Mouse (Mus musculus) left cerebral cortex, adult 8-10 months (tissue): ENCODE results near the gene Sec16b. TPM values are rescaled to one million over a fixed set of nuclear protein-coding genes. Genes with fewer than 3 reads are reported as not detected.

Experiments used
- DNase-seq, 2 experiments: peaks; one replicate each; pipeline ENCODE4 v3.0.0; 2022; ENCODE audit warnings: low spot score in 2 of 2
- total RNA-seq, 4 experiments: library from RNA; stranded (reverse); gene quantifications; 2 replicates each; pipeline ENCODE4 v1.2.4; 2022

The Sec16b gene
- total RNA-seq, 4 experiments from 2014 or later, result 0.89 to 1.1 (median 1.0) TPM

DNA sequence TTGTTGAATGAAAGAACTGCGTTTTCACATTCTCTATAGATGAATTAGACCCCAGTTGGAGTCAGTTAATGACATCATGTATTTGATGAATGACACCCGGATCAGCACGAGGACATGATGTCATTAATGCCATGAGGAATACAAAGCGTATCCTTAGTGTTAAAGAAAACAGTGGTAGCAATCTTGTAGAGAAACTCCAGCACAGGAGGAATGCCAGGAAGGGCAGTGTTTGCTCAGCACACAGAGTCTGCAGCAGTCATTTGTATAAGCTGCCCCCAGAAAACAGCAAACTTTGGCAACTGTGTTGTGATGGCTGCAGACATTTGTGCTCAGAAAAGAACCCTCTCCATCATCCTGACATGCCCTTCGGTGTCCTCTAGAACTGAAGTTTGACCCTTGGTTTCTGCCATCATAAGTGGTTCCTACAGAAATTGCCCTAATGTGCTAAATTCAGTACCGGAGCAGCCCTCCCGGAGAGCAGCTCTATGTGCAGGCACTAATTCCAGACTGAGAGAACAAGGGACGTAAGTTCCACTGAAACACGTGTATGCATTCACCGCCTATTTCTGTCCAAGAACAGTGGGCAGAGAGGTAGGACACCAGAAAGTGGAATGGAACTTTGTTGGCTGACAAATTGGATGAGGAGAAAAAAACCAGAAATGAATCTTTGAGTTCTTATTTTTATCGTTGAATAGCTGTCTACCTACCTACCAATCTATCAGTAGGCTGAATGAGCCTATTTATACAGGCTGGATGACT lies 6.3 kb downstream of the Sec16b start:
- no peak for DNase-seq

DNA sequence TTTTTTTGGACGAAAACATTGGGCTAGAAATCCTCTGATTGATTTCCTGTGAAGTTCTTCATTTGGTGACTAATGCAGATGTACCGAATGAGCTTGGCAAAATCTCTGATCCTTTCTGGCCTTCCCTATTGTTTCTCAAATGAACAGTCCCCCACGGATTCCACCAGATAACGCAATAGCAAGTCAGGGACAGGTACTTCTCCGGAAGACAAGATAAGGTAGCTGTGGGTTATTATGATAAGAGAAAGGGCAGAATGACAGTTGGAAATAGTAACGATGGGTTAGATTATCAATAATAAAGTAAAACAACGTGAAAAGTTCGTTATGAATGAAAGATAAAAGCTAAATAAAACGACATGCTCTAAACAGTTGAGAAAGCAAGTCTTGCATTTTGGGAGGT lies 7.0 kb downstream of the Sec16b start:
- DNase-seq, result no peak

DNA sequence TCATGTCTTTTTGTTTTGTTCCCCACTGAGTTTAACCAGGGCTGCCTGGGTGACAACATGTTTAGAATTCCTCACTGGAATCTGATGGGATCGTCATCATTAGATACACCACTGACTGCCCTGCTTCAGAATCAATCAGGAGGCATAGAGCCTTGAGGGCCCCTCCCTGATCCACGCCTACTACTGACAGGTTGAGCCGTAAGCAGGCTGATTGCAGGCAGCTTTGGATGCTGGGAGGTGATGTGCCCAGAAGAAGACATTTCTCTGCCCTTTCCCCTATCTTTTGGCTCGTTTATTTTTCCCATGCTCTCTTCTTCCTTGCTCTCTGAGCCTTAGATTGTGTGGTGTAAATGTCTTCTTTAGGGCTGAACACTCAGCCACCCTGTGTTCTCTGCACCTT lies 7.8 kb downstream of the Sec16b start:
- DNase-seq, result no peak

DNA sequence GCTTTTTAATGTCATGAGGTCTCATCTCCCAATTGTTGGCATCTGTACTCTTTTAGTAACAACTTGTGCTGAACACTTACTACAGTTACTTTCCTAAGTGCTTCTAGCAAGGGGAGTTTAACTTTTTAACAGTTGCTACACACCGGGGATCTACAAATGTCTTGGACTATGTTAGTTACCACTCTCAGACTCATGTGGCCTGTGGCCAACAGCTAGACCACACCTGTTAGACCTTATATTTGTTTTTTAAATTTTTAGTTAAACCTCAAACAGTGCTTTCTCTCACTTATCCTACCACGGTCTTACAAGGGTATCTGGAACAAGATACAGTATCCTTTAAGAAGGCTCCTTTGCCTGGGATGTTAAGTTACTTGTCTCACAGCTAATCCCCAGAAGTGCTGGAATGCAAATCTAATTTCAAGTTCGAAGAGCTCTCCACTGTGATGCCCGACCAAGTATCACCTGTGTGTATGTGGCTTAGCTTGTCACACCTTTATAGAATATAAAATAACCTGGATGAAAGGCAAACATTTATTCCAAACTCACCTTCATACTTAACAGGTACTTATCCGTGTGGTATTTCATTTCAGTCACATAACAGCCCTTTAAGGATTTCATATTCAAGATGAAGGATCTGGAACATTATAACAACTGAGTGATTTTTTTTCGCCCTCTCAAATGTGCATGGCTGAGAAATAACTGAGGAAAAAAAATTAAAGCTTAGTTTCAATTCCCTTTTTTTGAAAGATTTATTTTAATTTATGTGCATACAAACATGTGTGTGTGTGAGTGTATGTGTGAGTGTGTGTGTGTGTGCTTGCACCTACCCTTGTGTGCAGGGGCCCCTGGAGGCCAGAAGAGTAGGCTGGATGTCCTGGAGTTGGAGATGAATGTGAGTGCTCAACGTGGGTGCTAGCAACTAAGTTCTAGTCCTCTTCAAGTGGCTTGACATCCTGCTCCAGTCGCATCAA lies 10.6 kb downstream of the Sec16b start:
- DNase-seq, result no peak

DNA sequence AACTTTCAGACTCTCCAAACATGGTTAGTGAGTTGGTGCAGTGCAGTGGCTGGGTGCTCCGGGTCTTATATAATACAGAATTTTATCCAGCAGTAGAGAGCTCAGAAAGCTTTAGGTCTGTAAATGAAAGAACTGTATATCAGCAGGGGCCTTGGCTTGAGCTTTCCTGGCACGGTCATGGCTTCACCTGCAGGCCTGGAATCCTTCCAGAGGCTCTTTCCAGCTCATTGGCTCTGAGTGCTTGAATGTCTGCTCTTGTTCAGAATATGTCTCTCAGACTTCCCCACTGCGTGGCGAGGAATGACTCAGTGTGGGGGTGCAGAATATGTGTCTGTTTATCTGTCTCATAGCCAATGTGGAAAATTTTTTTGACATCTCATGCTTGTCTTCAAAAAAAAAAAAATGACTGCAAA lies 11.6 kb downstream of the Sec16b start:
- peak; percentile 53 to 84 for DNase-seq

DNA sequence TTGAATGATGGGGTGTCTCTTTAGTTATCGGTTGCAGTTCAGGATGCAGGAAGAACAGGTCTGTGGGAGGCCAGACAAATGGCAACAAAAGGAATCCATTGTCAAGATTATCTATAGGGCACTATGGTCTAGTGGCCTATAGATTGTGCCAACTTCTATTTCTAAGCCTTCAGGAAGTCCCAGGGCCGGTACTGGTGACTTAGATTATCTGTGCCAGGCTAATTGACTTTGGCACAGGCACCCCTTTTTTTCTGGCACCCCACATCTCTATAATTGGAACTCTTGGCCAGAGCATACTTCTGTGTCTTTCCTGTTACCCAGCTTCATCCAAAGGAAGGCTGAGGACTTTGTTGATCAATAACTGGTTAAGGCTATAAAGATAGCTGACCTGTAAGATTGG lies 12.9 kb downstream of the Sec16b start:
- DNase-seq, result no peak

DNA sequence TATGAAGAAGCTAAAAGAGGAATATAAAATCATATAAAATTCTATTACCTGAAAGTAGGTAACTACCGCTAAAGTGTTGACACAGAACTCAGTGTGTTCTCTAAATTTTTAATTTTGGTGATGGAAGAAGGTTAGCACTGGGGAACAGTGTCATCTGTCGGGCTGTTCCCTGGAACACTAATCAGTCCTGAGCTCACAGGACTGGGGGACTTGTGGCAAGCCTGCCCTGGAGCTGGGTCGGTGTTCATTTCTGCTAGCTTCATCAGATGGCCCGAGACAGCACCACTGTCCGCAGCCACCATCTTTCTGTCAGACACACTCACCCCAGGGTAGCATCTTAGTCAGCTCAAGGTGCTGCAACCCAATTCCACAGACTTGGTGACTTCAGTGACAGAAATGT lies 15.8 kb downstream of the Sec16b start:
- no peak for DNase-seq

DNA sequence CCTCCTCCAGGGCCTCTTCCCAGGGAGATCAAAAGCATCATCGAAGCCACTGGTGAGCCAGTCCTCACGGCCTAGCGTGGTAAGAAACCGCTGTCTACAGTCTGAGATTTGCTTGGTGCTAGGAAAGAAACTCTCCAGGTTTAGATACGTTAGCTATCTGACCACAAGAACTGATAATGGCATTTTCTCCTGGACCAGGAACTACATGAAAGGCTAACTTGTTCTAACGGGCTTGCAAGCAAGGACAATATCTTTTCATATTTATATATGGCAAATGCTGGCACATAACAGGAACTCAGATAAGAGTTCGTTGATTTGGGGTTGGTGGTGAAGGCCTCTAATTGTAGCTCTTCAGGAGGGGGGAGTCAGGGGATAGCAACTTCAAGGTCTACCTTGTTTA lies 18.2 kb downstream of the Sec16b start:
- DNase-seq, result no peak

DNA sequence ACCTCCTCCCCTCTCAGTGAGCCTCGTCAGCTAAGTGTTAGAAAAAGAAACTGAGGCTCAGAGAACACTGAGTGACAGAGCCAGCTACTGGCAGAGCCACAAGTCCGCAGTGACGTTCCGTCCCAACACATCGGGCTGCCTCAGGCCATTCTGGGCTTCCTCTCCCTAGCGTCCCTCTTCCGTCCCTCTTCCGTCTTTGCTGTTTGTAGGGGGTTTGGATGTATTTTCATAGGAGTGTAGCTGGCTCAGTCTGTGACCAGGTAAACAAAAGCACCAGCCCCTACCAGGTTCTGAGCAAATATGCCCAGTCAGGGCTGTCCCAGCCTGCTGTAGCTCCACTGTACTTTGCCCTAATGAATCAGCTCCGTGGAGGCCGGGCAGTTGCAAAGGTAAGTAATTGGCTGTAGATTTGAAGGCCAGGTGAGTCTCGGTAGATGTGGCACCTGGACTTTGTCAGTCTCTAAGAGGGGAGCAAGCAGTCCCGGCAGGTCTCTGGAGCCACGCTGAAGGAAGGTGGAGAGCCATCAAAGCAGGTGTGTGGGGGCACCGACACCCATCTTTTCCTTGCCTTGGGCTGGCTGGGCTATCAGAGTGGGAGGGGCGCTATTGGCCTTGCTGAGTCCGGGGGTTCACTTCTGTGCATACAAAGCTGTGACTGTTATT lies 19.3 kb downstream of the Sec16b start:
- DNase-seq, result no peak

DNA sequence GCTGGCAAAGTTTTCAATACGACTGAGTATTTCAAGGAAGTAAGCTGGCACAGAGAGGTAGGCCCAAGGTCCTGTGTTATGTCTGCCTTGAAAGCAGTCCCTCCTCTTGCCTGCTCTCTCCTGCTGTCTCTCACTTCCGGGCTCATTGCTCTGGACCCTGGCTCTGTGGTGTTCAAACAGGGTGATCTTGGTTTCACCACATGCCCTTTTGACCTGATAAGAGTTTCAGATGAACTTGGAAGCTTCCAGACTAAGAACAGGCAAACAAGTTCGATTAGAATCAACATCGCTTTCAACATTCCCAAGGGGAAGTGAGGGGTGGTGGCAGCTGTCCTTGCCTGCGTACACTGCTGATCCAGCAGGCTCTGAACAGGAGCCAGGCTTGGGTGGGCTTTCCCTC lies 20.1 kb downstream of the Sec16b start:
- DNase-seq, result no peak

DNA sequence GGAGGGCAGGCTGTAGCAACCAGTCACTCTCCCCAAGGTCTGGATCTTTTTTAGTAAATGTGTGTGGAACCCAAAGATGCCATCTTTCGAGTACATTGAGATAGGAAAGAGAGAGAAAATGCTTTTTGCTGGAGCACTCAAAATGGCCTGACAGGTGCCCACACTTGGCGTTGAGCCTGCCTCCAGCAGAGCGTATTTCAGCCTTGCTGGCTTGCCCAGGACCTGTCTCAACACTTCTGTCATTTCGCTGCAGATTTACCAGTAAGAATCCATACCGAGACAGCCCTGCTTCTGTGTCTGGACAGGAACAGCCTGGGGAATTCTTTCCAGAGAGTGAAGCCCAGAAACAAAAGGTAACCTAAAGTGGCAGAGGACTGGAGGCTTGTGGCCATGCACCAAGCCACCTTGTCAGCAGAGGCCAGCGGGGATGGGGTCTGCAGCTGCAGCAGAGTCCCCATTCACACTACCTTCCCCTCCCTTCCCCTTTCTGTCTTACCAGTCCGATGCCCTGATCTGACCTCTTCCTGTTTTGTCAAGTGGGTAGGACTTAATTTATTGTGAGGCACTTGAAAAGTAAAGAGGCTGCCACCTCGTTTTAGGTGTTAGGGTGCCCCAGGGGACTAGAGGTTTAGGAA lies 26.4 kb downstream of the Sec16b start:
- DNase-seq, result no peak

DNA sequence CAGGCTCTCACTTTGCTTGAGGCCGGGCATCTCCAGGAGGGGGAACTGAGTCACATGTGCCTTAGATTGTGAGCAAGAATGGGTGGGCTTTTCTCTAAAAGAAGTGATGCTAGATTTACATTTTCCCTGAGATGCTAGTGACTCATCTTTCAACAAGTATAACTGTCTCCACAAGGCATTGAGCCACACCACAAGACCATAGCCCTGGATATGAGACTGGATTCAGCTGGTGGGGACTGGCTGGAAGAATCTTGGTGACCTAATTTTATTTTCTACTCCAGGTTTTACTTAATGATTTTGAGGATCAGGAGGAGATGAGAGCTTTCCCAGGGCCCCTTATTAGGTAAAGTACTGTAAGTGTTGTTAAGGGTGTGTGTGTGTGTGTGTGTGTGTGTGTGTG lies 29.0 kb downstream of the Sec16b start:
- no peak for DNase-seq

DNA sequence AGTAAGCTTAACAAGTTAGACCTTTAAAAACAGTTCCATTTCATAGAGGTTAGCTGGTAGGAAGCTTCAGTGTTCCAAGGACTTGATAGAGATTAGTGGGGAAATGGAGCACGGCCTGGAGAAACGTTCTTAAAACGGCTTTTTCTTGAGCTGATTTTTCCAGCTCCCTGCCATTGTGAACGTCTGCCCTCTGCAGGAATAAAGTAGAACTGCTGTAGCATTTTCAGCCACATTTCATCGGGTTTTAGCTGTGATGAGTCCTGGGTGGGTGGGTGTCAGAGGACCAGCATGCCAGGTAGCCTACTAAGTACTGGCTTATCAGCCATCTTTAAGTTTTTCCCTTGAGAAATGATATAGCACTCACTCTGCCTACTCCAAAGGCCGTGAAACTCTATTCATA lies 29.9 kb downstream of the Sec16b start:
- DNase-seq, result peak in 1 of 2 experiments; percentile 44

DNA sequence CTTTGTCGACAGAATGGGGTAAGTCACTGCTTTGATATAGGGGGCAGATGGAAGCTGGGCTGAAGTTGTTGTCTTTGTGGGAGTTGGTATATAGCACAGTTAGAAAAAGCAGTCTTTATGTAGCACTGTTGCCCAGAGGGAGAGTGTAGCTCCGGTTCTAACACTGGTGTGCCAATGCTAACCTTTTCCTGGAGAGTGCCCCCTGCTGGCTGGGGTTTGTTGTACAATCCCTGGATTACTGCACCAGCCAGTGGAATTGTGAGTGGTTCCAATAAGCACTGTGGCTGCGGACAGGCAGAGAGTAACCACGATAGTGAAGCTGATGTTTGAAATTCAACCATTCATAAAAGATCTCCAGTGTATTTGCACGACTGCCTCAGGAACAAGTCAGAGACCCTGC lies 31.1 kb downstream of the Sec16b start:
- no peak for DNase-seq

DNA sequence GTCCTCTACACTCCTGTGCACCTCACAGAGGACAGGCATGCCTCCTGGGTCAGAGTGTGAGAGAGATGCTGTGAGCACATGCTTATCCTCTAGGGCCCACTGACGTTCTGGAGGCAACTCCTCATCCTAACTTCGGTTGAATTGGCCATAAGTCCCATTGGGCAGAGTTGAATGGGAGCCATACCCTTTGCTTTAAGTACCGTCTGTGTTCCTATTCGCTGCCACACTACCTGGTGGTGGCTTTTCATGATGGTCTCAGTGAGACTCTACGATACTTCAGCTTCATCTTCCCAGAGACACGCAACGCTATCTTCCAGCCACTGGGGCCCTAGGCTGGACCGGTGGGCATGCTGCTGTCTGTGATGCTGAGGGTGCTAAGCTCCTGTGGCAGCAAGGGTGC lies 38.5 kb downstream of the Sec16b start:
- no peak for DNase-seq

DNA sequence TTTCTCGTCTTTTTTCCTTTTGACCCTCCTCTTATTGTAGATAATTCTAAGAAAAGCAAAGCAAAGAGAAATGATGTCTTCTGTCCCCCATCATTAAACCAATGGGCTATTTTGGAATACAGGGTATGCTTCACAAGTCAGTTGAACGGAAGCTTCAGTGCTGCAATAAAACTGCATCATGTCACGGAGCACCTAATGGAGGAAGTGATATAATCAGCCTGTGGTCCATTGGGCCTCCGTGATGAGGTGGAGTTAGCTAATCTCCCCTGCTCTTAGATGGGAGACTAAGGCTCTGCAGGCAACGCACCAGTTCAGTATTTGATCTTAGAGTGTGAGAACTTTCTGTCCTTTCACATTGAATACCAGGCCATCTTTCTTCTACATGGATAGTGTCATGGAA lies 41.1 kb downstream of the Sec16b start:
- DNase-seq, result no peak

DNA sequence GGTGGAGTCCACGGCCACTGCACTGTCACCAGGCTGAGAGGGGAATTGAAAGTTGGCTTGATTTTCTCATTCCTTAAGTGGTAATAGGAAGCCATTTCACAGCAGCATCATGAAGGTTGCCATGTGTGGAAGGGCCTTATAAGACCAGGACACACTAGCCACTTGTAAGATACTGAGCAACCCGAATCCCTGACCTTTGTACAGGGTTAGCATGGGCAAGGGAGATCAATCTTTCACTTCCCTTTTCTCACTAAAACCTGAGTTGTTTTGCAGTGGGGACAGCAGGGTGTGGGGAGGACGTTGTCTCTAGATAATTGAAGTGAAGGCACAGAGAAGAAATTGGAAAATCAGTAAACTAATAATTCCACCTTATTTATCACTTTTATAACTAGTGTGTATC lies 43.2 kb downstream of the Sec16b start:
- no peak for DNase-seq

DNA sequence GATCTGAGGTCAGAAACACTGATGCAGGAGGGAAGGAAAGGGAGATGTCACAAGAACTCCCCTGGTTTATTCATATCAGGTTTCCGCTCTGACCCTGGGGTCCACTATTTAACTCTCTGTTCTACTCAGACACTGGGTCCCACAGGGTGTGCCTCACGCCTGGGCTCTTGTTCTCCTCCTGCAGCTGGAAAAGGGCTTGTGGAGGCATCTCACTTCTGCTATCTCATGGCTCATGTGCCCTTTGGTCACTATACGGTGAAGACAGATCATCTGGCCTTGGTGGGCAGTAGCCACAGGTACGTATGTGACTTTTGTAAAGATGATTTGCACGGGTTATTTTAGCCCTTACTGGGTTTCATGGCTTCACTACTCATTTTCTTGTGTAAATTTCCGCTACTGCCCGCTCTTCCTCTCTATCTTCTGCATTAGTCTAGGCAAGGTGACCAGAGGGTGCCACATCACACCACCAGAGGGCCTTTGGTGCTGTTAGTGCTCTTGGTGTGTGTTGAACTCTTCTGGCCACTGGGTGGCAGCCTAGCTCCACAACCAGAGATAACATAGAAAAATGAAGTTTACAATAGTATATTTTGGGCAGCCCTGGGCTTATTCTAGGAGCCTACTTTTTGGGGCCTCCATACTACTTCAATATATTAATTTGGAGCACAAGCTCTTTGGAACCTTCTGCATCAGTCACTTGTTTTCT lies 46.4 kb downstream of the Sec16b start:
- peak; percentile 52 to 61 for DNase-seq

DNA sequence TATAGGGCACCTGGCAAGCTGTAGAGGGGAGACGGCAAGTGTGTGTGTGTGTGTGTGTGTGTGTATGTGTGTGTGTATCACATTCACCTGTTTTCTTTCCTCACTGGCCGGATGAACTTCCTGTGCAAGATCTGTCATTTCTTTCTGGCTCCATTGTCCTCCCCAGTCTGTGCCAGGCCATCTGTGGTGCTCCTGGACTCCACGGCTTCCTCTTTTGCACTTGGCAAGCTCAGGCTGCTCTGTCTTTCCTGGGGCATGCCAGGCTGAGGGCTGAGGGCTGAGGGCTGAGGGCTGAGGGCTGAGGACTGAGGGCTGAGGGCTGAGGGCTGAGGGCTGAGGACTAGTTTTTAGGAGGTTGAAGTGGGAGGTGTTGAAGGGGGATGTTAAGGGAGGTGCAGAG lies 47.6 kb downstream of the Sec16b start:
- DNase-seq, result no peak

DNA sequence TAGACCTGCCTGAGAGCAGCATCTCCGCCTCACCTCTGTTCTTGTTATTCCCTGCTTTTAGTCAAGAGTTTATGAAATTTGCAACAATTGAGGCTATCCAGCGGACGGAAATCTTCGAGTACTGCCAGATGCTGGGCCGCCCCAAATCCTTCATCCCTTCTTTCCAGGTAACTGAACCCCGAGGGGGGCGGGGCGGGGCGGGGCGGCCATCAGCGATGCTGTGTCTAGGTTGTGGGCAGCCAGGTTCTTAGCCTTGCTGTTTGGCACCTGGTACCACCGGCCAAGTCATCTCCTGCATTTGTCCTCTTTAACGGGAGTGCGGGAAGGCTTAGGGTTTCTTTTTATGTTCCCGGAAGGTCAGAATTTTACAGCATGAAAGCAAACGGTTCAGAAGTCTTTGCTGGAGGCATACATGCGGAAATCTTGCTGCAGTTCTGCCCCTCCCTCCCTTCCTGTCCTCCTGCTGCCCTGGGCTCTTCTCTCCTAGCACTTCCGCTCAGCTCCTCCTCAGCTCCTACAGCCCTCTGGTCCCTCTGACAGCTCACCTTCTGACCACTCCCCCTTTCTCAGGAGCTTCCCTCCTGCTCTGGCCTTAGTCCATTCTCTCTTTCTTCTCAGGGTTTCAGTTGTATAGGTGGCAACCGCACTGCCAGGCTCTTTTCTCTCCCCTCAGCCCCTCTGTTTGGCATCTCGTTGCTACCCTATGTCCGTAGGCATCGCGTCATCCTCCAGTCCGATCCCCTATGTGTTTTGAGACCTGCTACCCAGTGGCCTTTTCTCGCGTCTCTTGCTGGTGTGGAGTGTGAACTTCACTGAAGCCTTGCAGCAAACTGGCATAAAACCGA lies 48.4 kb downstream of the Sec16b start:
- no peak for DNase-seq
